Mouse (Mus musculus) gastrocnemius, adult 18-20 months (tissue): Measurements from ENCODE around the gene Akna. TPM values are rescaled to one million over a fixed set of nuclear protein-coding genes. Genes with fewer than 3 reads are reported as not detected.

ENCODE experiments used
- DNase-seq: peaks from one replicate; pipeline ENCODE4 v3.0.0; 2021; ENCODE audit warnings: low spot score
- total RNA-seq, 2 experiments: library from RNA; stranded (reverse); gene quantifications; 2 replicates each; pipeline ENCODE4 v1.2.3; 2021

The Akna gene
- total RNA-seq, 2 experiments from 2014 or later: 0.82 to 1.5 TPM

- peak; percentile 82 for DNase-seq
Observed at GRCm38 (mm10) chr4:63409908-63410582, 6.9 kb upstream of the Akna start.

GRCm38 (mm10) chr4:63409317-63409907 lies 6.3 kb upstream of the Akna start:
- no peak for DNase-seq

DNA sequence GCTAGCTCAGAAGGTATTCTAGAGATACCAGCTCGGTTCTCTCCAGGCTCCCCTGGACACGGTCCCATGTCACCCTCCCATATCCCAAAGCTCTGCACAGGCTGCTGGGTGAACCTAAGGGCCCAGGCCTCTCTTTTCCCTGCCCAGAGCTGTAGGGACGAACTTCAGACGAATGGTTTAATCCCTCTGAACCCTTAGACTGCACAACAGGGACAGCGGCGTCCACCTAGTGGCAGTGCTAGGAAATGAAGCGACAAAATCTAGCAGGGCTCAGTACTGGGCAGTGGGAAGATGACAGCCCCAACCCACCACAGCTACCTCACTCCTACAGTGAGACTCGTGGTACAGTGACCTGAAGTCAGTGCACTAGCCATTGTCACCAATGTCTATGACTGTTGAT lies 5.5 kb upstream of the Akna start:
- DNase-seq: peak; percentile 60

DNA sequence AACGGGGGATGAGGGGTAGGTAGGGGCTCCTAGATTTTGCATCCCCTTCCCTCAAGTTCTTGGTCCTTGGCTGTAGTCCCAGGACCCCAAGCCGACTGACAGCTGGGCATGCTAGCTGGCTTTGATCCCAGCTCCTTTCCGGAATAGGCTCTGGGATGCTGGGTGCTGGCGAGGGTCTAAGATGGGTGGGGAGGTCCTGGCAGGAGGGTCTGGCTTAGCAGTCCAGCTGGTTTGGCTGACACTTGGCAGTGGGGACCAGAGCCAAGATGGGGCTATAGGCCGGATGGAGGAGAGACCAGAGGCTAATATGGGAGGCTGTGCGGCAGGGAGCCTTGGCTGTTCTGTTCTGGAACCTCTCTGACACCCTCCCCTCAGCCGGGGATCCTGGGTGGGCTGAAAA lies 5.1 kb upstream of the Akna start:
- no peak for DNase-seq

- DNase-seq: no peak
Observed at GRCm38 (mm10) chr4:63405683-63406082, 2.5 kb upstream of the Akna start.

- DNase-seq: no peak
Observed at GRCm38 (mm10) chr4:63405051-63405450, 1.9 kb upstream of the Akna start.

DNA sequence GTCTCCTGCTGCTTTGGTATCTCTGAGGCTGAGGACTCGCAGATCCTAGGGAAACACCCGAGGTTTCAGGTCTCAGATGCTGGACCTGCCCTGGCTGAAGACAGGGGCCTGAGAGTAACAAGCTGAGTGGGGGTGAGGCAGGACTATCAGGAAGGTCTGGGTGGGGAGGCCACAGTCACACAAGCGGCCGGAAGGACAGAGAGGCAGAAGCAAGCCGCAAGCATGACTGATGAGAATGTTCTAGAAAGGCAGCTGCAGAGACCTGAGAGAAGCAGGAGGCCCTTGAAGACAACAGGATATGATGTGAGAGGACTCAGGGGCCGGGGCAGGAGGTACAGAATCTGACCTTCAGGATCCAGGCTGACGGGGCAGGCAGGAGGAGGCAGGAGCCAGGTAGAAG lies 1.1 kb upstream of the Akna start:
- DNase-seq: no peak

GRCm38 (mm10) chr4:63402558-63402957 lies 596 bp downstream of the Akna start:
- DNase-seq: no peak

DNA sequence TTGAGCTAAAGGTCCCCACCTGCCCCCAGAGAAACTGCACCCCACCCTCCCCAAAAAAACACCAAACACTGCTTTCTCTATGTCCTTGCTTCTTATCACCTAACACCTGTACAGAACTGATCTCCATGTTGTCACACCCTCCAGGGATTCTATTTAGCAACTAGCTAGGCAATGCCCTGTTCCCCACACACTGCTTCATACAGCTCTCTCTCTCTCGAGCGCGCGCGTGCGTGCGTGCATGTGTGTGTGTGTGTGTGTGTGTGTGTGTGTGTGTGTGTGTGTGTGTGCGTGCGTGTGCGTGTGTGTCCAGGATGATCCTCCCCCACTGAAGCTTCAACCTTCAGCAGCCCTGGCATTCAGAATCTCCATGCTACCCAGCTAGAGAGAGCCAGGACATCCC lies 1.1 kb downstream of the Akna start:
- DNase-seq: no peak

- no peak for DNase-seq
Observed at GRCm38 (mm10) chr4:63401620-63402019, 1.5 kb downstream of the Akna start.

GRCm38 (mm10) chr4:63400541-63401306 lies 2.4 kb downstream of the Akna start:
- DNase-seq: no peak

- no peak for DNase-seq
Observed at GRCm38 (mm10) chr4:63399691-63400270, 3.4 kb downstream of the Akna start.

DNA sequence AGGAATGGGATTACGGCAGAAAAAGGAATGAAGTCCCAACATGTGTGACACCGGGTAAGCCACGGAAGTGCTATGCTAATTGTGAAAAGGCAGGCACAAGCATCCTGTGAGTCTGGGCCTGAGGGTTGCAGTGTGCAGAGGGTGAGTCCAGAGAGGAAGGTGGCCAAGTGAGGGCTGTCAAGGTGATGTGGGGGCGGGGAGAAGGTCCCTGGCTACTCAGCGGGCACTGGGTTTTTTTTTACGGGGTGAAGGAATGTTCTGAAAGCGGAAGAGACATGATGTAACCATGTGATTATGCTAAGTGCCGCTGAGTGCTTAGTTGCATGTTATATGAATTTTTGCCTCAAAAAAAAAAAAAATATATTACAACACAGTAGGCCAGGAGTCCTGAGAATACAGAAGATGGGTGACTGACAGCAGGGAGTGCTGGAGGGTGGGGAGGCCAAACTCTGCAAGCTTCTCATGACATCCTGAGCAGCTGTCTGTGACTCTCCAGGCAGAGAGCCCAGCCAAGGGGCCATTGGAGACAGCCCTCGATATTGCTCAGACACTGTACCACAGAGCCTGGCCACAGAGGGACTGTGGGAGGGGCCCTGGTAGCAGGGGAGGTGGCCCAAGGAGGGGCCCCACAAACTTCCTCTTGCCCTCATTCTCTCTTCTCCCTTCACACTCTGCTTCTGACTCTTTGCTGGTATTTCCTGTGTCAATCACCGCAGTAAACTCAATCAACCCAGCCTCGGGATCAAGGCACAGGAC lies 4.1 kb downstream of the Akna start:
- DNase-seq: peak; percentile 46

DNA sequence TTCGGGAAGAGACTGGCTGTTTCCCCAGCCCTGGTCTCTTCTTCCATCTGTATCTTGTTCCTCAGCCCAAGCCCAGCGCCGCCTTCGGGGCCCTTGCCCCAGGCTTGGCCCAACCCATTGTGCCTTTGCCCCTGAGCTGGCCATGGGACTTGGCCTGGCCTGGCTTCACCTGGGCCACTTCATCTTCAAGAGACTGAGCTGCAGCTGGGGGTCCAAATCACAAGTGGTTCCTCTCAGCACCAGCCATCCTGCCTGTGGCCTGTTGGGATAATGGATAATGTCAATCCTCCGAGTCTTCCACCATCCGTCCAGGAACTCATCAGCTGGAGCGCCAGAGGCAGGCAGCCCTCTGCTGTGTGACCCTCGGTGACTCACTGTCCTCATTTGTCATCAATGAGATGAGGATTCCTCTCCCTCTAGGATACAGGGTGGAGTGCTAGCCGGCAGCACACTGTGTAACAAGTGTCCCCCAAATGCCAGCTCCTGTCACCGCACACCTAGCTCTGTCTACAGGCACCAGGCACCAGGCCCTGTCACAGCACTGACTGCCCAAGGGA lies 5.1 kb downstream of the Akna start:
- no peak for DNase-seq

DNA sequence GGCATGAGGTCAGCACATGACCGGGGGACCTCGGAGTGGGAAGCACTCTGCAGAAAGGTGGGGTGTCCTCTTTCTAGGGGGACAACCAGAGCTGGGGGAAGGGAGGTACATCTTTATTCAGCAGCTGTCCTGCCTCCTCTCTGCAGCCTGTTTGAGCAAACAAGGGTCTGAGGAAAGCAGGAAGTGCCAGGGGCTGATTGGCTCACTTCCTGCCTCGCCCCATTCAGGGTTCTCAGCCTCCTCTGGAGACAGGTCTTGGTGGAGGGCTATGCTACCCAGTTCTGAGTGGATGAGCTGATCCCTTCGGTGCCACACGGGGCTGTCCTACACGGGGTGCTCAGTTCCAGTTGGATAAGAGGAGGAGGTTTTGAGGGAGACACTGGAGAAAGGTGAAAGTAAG lies 11.8 kb downstream of the Akna start:
- no peak for DNase-seq

DNA sequence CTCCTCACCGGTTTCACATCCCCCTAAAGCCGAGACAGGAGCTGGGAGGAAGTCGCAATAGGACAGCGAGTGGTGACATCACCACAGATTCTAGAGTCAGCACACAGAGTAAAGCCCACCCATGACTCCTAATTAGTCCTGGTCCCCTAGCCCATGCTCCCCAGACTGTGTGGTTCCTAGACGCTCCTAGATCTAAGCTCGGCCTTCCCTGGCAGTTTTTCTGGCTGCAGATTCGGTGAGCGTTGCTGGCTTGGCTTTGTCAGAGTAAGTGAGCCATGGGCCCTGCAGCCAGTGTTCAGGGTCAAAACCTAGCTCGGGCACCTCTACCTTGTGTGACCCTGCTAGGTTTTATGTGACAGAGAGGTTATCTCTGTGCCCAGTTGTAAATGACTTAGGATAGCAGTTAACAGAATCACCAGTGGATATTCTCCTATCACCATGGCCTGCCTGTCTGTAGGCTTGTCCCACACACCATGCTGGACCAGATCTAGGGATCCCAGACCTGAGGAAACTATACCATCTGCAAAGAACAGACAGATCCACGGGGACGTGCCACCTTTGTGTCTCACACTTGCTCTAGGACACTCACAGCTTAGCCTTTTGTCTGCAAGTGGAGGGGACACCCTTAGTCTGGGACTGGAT lies 13.1 kb downstream of the Akna start:
- no peak for DNase-seq

DNA sequence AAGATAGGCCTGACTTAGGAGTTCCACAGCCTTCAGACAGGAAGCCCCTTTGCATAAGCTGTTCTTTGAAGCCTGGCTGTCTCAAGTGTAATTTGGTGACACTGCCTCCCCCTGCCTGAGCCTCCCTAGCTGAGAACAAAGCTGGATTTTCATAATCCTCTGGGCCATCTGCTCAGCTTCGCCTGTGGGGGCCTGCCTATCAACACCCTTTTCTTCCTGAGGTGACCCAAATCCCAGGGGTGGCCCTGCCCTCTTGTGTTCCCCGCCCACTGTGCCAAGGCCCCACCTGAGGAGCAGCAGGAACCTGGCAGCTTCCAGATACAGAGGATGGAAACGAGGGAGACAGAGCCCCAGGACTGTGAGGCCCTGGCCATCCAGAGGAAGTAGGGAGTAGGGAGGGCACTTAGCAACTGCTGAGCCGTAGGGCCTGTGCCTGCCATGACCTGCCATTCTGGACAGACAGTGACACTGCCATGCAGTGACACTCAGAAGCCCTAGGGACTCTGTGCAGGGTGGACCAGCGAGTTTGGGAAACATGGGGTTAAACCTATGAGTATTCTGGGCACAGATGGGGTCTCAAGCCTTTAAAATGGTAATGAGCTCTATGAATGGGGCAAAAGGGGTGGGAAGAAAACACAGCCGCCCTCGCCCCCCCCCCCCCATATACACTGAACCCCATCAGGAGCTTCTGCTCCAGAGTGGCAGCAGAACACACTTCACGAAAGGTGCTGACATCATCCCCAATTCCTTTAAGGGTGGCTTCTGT lies 13.8 kb downstream of the Akna start:
- DNase-seq: no peak

DNA sequence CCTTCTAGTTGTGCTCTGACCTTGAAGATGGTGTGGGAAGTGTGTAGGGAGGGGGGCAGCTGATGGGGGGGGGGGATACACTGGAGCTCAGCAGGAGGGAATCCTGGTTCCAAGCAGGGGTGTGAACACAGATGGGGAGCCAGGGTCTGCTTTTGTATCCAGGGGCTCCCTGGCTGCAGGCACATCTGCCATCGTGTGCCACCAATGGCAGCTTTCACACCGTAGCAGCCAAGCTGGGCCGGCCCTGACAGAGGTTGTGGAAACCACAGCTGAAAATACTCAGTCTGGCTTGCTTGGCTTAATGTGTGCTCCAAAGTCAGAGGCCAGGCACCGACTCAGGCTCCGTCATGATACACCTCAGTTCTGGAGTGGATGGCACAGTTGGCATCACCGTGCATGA lies 15.1 kb downstream of the Akna start:
- no peak for DNase-seq

- no peak for DNase-seq
Observed at GRCm38 (mm10) chr4:63385784-63386183, 17.4 kb downstream of the Akna start.

DNA sequence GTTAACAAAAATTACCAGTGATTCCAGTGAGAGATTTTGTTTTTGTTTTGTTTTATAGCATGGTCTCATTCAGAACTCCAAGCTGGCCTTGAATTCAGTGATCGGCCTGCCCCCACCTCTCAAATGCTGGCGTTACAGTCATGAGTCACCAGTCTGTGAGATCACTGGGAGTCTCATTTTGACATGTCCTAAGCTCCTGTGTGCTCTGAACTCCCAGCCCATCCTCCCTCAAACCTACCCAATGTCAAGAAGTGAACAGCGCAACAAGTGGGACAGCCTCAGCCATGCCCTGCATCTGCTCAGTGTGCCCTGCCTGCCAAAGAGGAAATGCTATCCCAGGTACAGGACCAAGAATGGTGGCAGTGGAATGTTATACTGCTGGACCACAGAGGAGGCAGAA lies 17.9 kb downstream of the Akna start:
- DNase-seq: no peak
